Mouse (Mus musculus) liver, postnatal 0 days (tissue): ENCODE data around the gene P2ry12.

Experiments used
- CTCF ChIP-seq: sonication (generic); IDR thresholded peaks from 2 replicates; pipeline ENCODE4 v1.5.1; 2016; ENCODE audit warnings: antibody characterized with exemption, low read depth
- EP300 ChIP-seq: IDR thresholded peaks from 2 replicates; pipeline ENCODE4 v1.6.1; 2016; ENCODE audit warnings: antibody characterized with exemption, low read depth, mild to moderate bottlenecking

GRCm38 (mm10) chr3:59204719-59205503 is 57.8 kb downstream of the P2ry12 start:
- no peak for TF ChIP-seq CTCF
- TF ChIP-seq EP300 = no peak
